Mouse (Mus musculus) gonadal fat pad, adult 2 months (tissue): ENCODE measurements around the gene Ippk. TPM values are rescaled to one million over a fixed set of nuclear protein-coding genes. Genes with fewer than 3 reads are reported as not detected.

Experiments
- DNase-seq: peaks from one replicate; pipeline ENCODE4 v3.0.0-alpha.2; 2012; ENCODE audit warnings: low read depth
- polyA plus RNA-seq: library from polyadenylated mRNA; depleted of rRNA; stranded (reverse); fragments of >200 nt; gene quantifications from 2 replicates; pipeline ENCODE4 v1.2.3, GENCODE M21; 2012; rRNA removed

The Ippk gene
- polyA plus RNA-seq, 1 experiment, result 13.2 TPM

DNA sequence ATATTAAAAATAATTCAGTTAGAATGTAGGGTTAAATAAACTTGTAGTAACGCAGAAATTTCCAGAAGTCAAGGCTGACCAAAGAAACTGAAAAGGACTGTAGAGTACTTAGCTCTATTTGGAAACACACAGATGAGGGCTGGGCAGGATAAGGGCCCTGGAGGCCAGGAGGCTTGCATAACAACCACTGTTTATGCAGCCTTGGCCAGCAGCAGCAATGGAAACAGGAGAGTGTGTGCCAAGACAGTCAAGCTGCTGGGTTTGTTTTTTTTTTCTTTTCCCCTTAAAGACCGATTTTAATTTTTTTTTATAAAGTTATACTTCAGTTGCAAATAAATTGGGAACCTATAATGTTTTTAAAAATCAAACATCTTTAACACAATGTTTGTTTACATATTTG, 59.0 kb downstream of the Ippk start:
- no peak for DNase-seq

DNA sequence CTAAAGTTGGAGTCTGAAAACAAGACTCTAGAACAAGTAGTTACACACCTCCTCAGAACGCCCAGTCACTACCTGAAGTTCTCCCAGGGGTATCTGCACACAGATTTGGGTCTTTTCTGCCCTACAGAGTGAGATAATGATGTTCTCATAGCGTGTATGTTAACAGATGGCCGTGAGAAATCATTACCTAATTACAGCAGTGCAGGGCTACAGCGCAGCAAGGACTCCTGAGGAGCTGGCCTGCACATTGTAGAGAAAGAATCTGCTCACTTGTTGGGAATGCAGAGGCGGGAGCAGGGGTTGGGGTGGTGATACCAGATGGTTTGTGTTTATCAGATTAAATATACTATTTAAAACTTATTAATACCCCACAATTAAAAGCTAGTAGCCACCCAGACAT, 59.5 kb downstream of the Ippk start:
- DNase-seq, result no peak

DNA sequence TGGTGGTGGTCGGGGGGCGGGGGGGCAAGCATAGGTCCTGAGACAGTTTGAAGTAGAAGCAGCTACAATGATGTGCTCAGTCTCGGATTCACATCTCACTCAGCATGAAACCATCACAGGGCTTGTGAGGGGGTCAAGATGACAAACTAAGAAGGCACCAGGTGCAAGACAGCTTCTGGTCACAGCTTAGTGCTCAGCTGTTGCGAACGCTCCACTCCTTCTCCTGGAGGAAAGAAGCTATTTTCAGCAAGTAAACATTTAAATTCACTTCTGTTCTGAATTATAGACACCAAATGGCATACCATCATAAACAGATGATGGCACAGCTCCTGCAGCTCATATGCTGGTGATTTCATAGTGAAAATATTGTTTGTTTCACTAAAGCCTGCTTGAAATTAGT, 64.3 kb downstream of the Ippk start:
- no peak for DNase-seq

DNA sequence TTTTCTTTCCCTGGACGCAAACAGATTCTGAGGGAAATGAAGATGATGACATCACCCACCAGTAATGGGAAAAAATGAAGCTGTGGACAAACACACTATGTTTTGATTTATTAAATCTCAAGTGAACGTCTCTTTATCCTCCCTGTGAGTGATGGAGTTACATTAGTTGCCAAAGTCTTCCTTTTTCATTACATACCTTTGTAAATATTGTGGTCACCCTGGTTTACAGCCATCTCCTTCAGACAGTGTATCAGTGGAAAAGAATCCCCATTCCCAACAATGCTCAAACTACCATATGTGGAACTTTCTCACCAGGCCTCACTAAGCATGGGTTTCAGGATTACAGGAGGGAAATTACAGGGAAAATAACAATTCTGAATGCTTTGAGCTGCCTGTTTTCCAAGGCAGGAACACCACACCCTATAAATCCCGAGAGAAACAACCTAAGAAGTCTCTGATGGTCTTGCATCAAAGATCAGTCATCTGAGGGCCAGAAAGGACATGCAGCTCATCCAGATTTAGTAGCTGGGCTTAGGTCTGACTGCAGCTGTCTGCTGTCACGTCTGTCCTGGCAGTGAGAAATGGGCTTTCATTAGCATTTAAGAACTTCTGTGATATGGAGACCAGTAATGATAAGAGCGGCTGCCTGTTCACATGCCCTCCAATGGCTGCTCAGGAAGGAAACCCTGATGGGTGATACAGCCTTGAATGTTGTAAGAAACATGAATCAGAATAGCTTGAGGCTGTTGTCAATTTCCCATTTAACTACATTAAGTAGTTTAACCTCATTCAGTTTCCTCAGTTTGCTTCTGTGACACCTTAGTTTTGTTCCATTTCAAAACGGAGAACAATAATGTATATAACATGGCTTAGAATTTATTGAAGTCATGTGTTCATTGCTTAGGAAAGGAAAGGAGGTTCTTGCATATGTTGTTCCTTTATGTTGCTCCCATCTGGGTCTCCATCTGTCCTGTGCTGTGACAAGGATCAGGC, 71.6 kb downstream of the Ippk start, which contains the start of gene Tes3-ps:
Gene Tes3-ps, plus strand, starts transcription at position 943 of the 993 bp plus-strand sequence.
- DNase-seq, result no peak

DNA sequence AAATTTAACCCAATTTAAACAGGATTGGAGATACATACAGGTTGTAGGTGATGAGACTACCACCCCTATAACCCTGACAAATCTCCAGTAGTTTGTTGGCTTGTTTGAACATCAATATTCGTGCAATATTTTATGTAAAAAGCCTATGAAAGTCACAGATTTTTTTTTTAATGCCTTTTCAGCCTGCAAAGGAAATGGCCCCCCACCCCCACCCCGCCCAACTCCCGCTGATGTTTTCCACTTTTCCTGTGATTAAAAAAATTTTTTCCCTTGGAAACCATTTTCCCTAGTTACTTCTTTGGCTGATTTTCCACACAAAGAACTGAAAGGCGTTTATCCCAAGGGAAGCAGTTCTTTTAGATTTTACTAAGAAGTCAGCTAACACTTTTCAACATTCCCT, 83.5 kb downstream of the Ippk start, which contains the start of gene Ecm2:
Gene Ecm2, plus strand, starts transcription at position 301 of the 400 bp plus-strand sequence.
- no peak for DNase-seq

DNA sequence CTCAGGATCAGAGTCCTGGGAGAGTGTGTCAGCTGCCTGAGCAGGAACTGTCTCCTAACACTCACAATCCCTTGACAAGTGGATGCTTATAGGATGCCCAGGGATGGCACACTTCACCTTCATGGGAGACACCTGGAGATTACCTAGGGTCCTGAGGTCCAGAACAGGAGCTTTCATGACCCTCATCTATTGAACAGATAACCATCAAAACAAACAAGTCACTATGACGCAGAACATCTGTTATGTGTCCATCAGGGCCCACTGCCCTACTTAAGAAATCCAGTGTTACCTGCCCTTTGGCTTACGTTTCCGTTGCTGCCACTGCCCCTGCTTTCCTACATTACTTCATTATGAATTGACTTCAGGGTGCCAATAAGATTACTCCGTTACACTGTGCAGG, 84.7 kb downstream of the Ippk start:
- DNase-seq, result no peak

DNA sequence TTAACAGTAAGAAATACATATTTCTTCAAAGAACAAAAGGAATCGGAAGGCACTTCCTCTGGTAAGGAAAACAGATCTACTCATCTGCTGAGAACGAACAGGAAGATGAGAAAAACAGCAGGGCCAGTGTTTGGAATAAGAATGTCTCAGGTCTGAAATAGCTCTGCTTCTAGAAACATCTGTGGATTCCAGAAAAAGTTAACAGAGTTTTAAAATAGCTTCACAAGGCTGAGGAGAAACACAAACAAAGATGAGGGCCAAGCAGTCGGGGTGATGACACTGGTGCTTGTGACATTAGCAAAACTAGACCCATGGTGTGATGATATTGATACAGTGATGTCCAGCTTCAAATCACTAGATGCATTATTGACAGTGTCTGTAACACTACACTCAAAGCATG, 86.1 kb downstream of the Ippk start:
- DNase-seq, result no peak

Other genes starting within 250 kb of the Ippk start
- gene Ninj1, start 233.8 kb upstream of the Ippk start, polyA plus RNA-seq, result 121 and 145 TPM in 2 replicates
- gene Card19, start 205.2 kb upstream of the Ippk start, polyA plus RNA-seq, result 107 and 108 TPM in 2 replicates
- gene Susd3, start 172.5 kb upstream of the Ippk start, polyA plus RNA-seq, result 7.7 and 7.8 TPM in 2 replicates
- gene Fgd3, start 100.9 kb upstream of the Ippk start, polyA plus RNA-seq, result 2.2 and 2.6 TPM in 2 replicates
- 26.2 and 31.4 TPM in 2 replicates for gene Bicd2, start 79.7 kb upstream of the Ippk start, polyA plus RNA-seq
- gene Tes3-ps, start 72.1 kb downstream of the Ippk start, polyA plus RNA-seq, result not detected in 2 replicates
- gene Ecm2, start 83.6 kb downstream of the Ippk start, polyA plus RNA-seq, result 3.9 and 4.3 TPM in 2 replicates
- gene Aspn, start 123.2 kb downstream of the Ippk start, polyA plus RNA-seq, result 4.6 and 5.0 TPM in 2 replicates
- 0.93 and 1.2 TPM in 2 replicates for gene Omd, start 161.2 kb downstream of the Ippk start, polyA plus RNA-seq
- gene Ogn, start 186.8 kb downstream of the Ippk start, polyA plus RNA-seq, result 25.7 and 30.5 TPM in 2 replicates
- gene Cenpp, start 231.5 kb downstream of the Ippk start, polyA plus RNA-seq, result 0.24 and 0.34 TPM in 2 replicates
- gene Nol8, start 231.8 kb downstream of the Ippk start, polyA plus RNA-seq, result 2.1 and 2.5 TPM in 2 replicates